Mouse (Mus musculus): ENCODE measurements around the gene Cyp4a14.
"Not testable (repeated sequence)": the region's sequence is repeated elsewhere in the genome, so short reads cannot be mapped to it uniquely, and the experiment has no call there.

GRCm38 (mm10) chr4:115473585-115473984 is 22.4 kb downstream of the Cyp4a14 start:
- TF ChIP-seq CTCF (conservative IDR thresholded peaks at IDR 0.05; ENCODE audit: low read length); POU5F1 (IDR thresholded peaks at IDR 0.05; ENCODE audit: borderline replicate concordance, low read length): not testable (repeated sequence)

Measured in E14TG2a.4 (cell line).